Mouse (Mus musculus) urinary bladder, postnatal 4 days (tissue): ENCODE data around the gene Enpp7.
A peak's percentile ranks its signal among the peaks of the same experiment; 100 is the strongest.

Experiments used
- DNase-seq, 2 experiments: peaks; one replicate each; pipeline ENCODE4 v3.0.0; 2021 to 2022; ENCODE audit warnings: low spot score in 2 of 2

Gene Enpp7

GRCm38 (mm10) chr11:119035686-119036165, 47.7 kb downstream of the Enpp7 start:
- DNase-seq = no peak

- DNase-seq = no peak
Observed at GRCm38 (mm10) chr11:119036447-119036846, 48.5 kb downstream of the Enpp7 start.

- no peak for DNase-seq
Observed at GRCm38 (mm10) chr11:119036934-119037779, 49.2 kb downstream of the Enpp7 start.

- DNase-seq = no peak
Observed at GRCm38 (mm10) chr11:119037780-119038401, 49.9 kb downstream of the Enpp7 start.

GRCm38 (mm10) chr11:119038744-119039484, 50.9 kb downstream of the Enpp7 start:
- DNase-seq = no peak

- DNase-seq = no peak
Observed at GRCm38 (mm10) chr11:119039732-119040512, 51.9 kb downstream of the Enpp7 start.

- DNase-seq = peak; percentile 99
Observed at GRCm38 (mm10) chr11:119040600-119041324, 52.8 kb downstream of the Enpp7 start, which contains the start of gene Cbx8. TSS of gene Cbx8 (minus strand) at chr11:119040969.

GRCm38 (mm10) chr11:119041325-119041716, 53.3 kb downstream of the Enpp7 start:
- no peak for DNase-seq

GRCm38 (mm10) chr11:119041750-119042465, 53.9 kb downstream of the Enpp7 start:
- DNase-seq = no peak
